Mouse (Mus musculus) brain, adult 2 months (tissue): Measurements from ENCODE around the gene Gjc2.

Source experiments
- DNase-seq: peaks from one replicate; pipeline ENCODE4 v3.0.0; 2011; ENCODE audit warnings: low read depth, low spot score

Gjc2 gene

DNA sequence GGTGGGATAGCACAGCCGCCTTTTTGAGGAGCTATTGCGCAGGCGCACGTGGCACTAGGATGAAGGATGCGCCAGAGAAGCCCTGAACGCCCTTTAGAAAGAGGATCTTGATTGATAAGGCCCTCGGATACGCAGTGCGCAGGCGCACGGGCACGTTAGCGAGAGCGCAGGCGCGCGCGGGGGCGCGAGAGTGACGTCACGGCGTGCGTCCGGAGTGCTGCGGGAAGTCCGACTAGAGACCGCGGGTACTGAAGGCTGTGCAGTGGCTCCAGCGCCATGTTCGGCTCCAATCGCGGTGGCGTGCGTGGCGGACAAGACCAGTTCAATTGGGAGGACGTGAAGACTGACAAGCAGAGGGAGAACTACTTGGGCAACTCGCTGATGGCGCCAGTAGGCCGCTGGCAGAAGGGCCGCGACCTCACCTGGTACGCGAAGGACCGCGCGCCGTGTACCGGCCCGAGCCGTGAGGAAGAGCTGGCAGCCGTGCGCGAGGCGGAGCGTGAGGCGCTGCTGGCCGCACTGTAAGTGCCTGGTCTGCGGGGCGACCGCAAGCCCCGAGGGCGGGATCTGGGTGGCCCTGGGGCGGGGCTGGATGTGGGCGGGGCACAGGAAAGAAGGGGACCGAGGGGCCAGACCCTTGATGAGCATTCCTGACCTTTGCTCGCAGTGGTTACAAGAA is 25.3 kb upstream of the Gjc2 start, which contains the start of gene 2310033P09Rik:
Gene 2310033P09Rik, plus strand, starts transcription at position 169 of the 679 bp plus-strand sequence.
- DNase-seq, result peak; percentile 98

DNA sequence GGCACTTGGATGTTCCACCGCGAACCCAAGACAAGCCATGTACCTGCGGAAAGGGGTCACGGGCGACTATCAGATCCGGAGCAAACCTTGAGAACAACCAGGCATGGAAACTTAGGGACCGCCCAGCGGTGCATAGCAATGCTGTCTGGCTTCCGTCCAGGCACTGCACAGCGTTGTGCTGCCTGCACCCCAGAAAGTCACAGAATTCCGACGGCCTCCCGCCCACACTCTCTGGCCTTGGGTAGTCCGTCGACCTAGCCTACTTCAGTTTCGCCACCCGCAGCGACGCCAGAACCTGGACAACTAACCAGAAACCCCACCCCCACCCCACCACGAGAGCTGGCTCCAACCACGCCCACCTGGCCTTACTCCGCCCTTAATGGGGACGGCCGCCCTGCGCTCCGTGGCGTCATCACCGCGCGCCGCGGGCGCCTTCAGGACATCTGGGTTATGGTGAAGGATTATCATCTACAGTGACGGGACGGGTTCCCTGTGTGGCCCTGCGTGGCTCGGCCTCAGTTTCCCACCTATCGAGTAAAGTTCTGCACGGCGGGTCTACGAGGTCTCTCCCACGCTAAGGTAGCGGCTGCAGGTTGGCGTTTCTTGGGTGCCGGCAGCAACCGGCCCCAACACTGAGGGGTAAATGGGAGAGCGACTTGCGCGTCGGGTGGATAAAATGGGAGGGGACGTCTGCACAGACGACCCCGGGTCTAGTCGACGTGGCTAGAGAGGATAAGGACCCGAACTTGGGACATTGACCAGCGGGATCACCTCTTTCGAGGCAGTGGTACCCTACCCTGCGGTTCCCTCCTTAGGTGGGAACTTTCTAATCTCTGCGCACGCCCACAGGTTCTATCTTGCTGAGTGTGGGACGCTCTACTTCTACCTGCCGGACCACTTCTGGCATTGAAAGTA is 19.3 kb upstream of the Gjc2 start, which contains the start of gene Mrpl55:
Gene Mrpl55, plus strand, starts transcription at position 406 of the 915 bp plus-strand sequence.
- DNase-seq, result peak; percentile 97

DNA sequence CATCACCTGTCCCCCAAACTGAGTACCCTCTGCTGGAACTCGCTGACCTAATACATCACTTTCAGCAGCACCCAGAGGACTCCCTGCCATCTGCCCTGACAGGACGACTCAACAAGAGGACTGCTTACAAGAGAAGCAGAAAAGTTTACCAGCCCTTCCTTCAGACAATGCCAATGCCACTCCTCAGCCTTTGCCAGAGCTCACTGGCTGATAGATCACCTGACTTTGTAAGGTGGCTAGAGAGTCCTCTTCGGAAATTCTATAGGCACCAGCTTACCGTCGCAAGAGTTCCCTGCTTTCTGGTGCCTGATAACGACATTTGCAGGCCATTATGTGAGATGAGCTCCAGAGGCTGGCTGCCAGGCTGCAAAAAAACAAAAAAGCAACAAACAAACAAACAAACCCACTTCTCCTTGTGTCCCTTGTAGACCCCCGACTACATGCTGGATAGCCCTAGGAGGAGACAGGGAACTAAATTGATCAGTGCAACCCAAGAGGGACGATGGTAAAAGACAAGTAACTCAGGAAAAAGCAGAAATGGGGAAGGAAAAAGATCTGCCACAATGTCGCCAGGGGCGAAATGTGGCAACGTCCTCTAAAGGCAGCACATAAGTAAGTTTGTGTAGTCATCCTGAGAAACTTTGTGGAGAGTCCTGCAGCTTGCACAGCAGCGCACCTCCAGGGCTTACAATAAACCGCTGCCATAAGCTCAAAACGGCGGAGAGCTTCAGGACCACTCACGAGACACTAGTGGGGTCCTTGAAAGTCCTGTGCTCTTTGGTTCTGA is 18.4 kb upstream of the Gjc2 start:
- no peak for DNase-seq

DNA sequence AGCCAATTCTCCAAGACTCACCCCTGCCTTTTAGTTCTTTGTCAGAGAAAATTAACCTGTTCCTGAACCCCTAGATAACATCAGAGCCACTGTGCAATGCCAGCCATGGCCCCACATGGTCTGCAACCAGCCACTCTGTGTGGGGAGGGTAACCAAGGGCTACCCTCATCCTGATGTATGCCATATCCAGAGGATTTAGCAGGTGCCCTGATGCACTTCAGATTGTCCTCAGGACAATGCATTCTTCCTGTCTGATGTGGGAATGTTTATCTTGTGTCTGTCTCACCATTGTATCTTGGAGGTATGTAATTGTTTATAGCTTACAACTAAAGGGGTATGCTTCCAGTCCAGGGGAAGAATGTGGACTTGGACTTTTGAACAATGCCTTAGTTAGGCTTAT is 13.2 kb upstream of the Gjc2 start:
- no peak for DNase-seq

DNA sequence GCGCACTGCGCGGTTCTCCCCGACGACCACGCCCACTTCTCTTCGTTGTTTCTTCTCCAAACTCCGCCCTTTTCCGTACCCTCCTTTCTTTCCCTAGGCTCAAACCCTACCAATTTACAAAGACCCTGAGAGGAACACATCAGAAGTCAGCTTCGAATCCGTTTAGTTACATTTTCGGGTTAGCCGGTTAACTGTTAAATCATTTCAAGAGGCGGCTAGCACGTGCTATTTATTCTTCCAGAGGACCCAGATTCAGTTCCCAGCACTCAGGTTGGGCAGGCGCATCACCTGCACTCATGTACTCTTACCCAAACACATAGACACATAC is 9.0 kb upstream of the Gjc2 start, which contains the start of gene Guk1:
Gene Guk1, minus strand, starts transcription at position 154 of the 328 bp plus-strand sequence.
- no peak for DNase-seq

DNA sequence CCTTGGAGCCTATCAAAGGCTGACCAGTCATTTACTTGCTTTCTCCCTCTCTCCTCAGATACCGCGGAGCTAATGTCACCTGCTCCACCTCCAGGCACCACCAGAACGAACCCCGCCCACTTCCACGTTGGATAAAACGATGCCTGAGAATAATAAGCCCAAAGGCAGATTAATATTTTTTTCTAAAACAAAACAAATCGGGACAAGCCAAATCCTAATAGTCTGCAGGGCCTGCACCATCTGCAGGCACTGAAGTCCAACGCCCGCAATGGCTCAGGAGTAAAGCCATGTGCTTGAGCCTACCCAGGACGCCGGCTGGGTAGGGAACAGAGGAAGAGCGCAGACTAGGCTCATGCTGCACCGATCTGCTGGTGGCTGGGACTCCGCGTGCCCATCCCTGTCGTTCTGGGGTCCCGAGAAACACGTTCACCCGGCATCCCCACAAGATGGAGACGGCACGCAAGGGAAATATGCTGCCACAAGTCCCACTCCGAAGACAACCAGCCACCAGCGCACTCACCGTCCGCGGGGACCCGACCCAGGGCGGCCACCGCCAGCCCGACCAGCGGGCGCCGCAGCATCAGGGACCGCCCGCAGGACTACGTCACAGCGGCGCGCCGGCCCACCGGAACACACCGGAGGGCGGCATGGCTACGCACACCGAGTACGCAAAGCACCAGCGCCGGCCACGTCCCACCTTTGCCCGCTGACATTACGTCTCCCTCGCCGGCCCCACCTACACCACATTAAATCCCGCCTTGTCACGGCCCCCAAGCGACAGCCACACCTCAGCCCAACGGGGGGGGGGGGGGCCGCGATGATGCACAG is 8.4 kb upstream of the Gjc2 start:
- peak; percentile 98 for DNase-seq

DNA sequence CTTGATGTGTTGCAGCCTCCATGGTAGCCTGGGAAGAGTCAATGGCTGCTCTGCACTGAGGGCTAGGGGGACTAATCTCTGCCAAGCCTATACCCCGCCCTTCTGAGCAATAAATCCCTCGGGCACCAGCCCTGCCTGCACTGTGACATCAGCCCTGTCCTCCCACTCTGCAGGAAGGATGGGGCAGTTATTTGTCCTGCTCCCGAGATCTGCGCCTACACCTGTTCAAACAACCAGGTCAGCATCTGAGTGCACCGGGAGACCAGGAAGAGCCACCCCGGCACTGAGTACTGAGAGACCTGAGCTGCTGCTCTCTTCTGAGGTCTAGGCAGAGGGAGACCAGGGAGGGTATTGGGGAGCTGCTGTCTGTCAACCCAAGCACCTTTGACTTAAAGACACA is 4.7 kb upstream of the Gjc2 start:
- no peak for DNase-seq

DNA sequence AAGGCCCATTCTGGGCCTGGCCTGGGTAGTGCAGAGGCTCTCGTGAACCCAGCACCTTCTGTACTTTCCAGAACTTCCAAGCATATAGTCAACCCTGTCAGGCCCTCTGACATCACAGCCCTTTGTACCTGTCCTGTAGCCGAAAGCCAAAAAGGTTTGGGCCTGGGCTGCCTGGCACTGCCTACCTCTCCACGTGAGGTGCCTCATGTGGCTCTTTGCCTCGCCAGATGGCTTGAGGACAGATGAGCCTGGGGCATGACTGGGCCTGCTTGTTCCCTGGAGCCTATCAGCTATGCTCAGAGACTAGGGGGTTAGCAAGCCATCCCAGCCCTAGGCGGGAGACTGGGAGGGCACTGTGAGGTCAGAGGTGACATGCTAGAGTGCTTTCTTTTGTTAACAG is 2.5 kb upstream of the Gjc2 start:
- no peak for DNase-seq

DNA sequence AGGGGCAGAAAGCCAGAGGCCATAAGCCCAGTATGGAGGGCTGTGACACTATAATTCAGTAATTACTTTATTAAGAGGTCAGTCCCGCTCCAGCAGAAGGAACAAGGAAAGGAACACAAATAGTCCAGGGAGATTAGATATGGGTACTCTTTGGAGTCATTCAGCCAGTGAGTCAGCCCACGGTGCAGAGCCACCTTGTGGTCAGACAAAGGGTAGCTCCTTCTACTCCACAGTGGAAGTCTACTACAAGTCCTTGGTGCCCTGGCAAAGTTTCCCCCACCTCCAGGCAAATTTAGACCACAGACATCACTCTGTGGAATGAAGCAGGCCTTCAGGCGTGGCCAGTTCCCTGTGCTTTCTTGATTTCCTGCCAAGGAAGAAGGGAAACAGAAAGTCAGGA is 808 bp upstream of the Gjc2 start:
- DNase-seq, result peak; percentile 78

DNA sequence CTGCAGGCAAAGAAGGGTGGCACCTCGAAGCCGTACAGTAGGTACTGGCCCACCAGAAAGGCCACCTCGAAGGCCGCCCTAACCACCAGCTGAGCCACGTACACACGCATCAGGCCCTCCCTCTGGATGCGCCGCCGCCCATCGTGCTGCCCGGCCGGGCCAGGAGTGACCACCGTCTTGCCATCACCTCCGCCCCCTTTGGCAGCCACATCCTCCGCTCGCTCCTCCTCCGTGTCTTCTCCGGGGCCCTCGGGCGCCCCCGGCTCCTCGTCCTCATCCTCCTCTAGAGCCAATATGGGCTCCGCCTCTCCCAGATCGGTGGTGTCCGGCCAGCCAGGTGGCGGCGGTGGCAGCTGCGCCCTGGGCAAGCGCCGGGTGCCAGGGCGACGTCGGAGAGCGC is 6.1 kb downstream of the Gjc2 start:
- no peak for DNase-seq

DNA sequence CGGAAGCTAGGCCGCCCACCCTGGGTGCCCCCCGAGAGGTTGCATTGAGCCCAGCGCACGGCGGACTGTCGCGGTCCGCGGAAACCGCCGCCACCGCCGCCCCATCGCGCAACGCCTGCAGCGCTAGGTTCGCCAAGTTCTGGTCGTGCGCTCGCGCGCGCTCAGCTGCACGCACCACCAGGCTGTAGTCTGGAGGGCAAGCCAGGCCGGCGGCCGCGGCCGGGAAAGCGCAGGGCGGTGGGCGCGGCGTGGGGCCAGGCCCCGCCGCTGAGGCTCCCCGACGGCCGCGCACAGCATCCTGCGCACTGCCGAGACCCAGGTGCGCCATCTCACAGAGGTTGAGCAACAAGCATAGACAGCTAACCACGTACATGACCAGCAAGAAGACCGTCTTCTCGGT is 6.5 kb downstream of the Gjc2 start:
- DNase-seq, result no peak

DNA sequence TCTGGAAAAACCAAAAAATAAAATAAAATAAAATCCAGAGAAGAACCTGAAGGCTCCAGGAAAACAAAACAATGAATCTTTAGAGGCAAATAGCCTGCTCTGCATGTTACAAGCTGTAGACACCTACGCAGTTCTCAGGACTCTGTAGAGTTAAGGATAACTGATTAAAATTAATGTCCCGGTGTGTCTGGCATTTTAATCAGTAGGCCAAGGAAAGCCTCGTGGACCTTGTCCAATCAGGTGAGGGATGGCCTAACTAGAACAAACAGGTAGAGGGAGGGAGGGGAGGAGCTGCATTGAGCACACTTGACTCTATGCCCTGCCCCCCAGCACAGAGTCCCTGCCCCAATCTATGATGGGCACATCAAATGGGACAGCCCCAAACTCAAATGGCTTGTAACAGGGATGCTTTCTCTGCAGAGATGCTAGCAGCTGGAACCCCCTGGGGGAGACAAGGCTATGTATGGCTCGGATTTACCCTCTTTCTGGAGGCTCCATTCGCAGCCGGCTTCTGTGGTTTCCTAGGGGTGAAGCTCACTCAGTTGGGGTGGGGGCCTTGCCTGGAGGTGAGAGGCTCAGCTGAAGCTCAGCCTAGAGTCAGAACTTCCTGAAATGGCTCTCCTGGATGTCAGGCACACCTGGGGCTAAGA is 8.7 kb downstream of the Gjc2 start:
- DNase-seq, result no peak

DNA sequence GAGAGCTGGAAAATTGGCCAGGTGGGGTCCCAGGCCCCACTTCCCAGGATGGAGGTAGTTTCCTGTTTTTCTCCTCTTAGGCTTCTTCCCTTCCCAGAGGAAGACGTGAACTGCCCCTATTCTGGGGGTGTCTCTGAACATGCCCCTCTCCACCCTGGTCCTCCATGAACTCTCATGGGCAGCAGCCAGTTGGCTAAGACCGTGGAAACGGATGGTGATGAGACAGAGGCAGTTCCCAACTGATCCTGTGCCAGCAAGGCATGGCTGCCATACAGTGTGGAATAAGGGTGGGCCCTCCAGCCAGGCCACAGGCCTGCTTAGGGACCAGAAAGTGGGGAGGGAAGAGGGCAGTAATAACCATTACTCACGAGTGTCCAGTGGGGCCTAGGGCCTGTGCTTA is 12.5 kb downstream of the Gjc2 start:
- DNase-seq, result no peak

DNA sequence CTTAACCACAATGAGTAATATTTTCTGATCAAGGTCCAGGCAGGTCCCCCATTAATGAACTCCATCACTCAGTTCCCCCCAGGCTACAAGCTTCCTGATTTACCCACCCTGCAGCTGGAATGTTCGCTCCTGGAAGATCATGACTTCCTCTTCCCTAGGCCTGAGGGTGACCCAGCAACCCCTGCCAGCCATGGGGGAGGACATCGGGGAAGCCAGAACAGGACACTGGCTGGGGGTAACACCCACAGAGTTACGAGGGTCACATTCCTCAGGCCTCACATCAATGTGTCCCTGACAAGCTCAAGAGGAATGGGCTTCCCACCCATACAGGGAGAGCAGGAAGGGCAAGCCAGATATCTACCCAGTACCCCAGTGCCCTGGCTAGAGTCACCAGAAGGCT is 13.2 kb downstream of the Gjc2 start:
- DNase-seq, result no peak

DNA sequence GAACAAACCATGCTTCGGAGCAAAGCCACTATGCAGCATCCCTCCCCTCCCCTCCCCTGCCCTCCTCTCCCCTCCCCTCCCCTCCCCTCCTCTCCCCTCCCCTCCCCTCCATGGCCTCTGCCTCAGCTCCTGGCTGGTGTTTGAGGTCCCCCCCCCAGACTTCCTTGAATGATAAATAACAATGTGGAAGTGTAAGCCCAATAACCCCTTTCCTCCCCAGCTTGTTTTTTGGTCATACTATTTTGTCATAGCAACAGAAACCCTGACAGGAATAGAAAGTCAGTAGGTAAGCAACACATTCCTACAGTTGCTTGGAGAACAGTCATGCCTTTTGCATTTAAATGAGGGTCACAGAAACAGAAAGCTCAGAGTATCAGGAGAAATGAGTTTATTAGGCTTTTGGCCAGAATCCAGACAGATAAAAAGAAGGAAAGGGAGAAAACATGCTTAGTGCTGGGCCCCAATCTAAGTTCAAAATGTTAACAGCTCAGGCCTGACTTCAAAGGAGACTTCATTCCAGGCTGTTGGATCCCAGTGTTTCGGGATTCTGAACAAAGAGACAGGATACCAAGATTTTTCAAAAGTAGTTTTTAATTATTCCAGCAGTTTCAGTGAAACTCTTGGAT is 17.3 kb downstream of the Gjc2 start:
- no peak for DNase-seq

DNA sequence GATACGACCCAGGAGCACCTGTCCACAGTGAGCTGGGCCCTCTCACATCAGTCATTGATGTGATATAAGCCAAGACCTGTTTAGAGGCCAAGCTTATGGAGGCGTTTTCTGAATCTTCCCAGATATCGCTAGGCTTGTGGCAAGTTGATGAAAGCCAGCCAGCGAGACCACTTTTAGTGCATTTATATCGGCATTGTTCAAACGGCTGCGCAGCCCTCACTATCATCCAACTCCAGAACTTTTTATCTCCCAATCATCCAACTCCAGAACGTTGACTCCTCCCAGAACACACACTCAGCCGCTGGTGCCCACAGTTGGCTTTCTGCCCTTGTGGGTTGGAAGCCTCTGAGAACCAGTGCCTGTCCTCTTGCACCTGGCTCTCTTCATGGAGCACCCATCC is 18.6 kb downstream of the Gjc2 start:
- no peak for DNase-seq

DNA sequence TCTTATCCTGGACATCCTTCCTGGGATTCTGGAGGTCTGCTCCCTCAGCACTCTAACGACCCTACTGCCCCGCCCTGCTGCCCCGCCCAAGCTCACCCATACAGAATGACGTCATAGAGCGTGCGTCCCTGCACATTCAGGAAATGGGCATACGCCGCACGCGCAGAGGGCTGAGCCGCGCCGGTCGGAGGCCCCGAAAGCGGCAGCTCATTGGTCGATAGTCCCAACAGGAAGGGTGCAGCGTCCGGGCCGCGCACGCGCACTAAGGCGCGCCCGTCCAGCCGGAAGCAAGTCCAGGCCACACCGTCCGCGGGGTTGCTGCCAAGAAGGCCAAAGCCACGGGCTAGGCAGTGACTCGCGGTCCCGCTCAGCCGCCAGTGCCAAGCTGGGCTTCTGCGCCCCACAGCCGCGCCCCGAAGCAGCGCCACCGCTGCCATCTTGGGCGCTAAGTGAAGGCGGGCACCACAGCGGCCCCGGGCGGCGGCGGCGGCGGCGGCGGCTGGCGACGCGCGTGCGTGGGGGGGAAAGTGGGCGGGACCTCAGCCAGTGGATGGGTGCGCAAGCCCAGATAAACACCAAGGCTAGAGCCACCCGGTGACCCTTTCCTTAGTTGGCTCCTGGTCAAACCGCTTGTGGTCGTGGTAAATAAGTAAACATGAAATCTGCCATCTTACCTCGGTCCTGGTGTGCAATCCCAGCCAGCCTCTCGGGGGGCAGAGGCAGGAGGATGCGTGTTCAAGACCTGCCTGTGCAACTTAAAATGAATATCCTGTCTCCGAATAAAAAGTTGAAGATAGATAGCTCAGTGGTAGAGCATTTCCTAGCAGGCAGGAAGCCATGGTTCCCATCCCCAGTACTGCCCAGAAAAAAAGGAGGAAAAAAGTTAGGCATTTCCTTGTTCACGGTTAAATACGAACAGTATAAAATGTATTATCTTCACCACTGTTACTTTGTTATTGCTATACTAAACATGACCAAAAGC is 19.5 kb downstream of the Gjc2 start, which contains the start of gene Iba57:
Gene Iba57, minus strand, starts transcription at position 485 of the 982 bp plus-strand sequence.
- DNase-seq, result peak; percentile 100

DNA sequence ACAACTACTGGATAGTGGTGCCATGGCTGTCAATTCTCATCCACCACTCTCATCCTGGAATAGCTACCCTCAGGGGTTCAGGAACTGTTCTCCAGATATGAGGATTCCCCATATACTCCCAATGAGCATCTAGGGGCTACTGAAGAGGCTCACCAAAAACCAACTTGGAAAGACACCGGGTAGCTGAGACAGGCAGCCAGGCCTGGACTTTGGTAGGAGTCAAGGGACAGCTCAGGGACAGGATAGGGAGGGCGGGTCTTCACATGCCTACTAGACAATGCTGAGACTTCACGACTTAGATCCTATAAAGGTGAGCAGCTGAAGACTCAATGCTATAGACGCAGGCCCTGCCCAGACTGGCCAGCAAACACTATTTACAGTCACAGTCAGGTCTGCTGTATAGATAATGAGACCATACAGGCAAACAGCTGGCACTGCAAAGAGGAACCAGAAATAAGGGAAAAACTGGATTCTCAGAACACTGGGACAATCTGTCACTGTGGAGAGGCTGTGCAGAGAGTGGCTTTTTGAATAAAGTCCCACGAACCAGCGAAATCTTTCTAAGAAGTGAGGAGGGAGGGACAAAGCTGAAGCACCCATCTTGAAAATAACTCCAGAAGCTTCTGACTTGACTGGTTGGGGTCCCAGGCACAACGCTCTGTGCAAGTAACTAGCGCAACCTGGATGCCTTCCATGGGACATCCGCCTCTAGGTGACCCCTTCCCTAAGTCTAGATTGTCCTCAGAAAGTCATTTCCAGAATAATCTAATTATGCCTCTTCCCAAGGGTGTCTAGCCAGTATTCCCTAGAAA is 20.4 kb downstream of the Gjc2 start:
- no peak for DNase-seq
